Mouse (Mus musculus) MEL-GATA-1-ER (cell line): ENCODE results near the gene Agrp.

Experiments used
- DNase-seq: peaks from one replicate; pipeline ENCODE4 v3.0.0-alpha.2; 2012; ENCODE audit warnings: low read depth; ENCODE audit errors: extremely low read depth

The Agrp gene

GRCm38 (mm10) chr8:105636963-105637510, at the start of gene Agrp:
Gene Agrp (minus strand): TSS chr8:105637393.
- peak; percentile 15 for DNase-seq

GRCm38 (mm10) chr8:105686551-105686950, 49.4 kb upstream of the Agrp start:
- no peak for DNase-seq

GRCm38 (mm10) chr8:105685796-105686308, 48.7 kb upstream of the Agrp start, which contains the start of gene Carmil2:
Gene Carmil2 (plus strand): TSS chr8:105686274.
- DNase-seq = no peak

- no peak for DNase-seq
These were observed 48.1 kb upstream of the Agrp start for GRCm38 (mm10) chr8:105685325-105685724.

GRCm38 (mm10) chr8:105677891-105678290, 40.7 kb upstream of the Agrp start:
- DNase-seq = no peak

GRCm38 (mm10) chr8:105661167-105661566, 24.0 kb upstream of the Agrp start:
- peak; percentile 27 for DNase-seq

GRCm38 (mm10) chr8:105657641-105658040, 20.4 kb upstream of the Agrp start:
- no peak for DNase-seq

- DNase-seq = no peak
These were observed 11.7 kb upstream of the Agrp start for GRCm38 (mm10) chr8:105648929-105649328.

- no peak for DNase-seq
These were observed 8.0 kb upstream of the Agrp start for GRCm38 (mm10) chr8:105645205-105645604.

GRCm38 (mm10) chr8:105640511-105640910, 3.3 kb upstream of the Agrp start:
- no peak for DNase-seq

- DNase-seq = no peak
These were observed 2.6 kb upstream of the Agrp start for GRCm38 (mm10) chr8:105639835-105640234.

GRCm38 (mm10) chr8:105638510-105638909, 1.3 kb upstream of the Agrp start:
- DNase-seq = no peak

GRCm38 (mm10) chr8:105637601-105638041, 428 bp upstream of the Agrp start:
- DNase-seq = peak; percentile 61

- DNase-seq = peak; percentile 50
These were observed 903 bp downstream of the Agrp start, which contains the start of gene Ctcf for GRCm38 (mm10) chr8:105636018-105636962. Gene Ctcf (plus strand): TSS chr8:105636568.

- DNase-seq = no peak
These were observed 1.7 kb downstream of the Agrp start for GRCm38 (mm10) chr8:105635481-105635880.

GRCm38 (mm10) chr8:105634771-105635458, 2.3 kb downstream of the Agrp start:
- no peak for DNase-seq

GRCm38 (mm10) chr8:105629337-105629736, 7.9 kb downstream of the Agrp start:
- no peak for DNase-seq

- DNase-seq = no peak
These were observed 11.1 kb downstream of the Agrp start for GRCm38 (mm10) chr8:105626086-105626485.

GRCm38 (mm10) chr8:105624831-105625230, 12.4 kb downstream of the Agrp start:
- no peak for DNase-seq

- DNase-seq = no peak
These were observed 12.8 kb downstream of the Agrp start for GRCm38 (mm10) chr8:105624401-105624800.

- no peak for DNase-seq
These were observed 13.4 kb downstream of the Agrp start for GRCm38 (mm10) chr8:105623679-105624245.
